Mouse (Mus musculus): ENCODE data around the gene Dnajc8.
"Not testable (repeated sequence)": the region's sequence is repeated elsewhere in the genome, so short reads cannot be mapped to it uniquely, and the experiment has no call there.

The Dnajc8 gene

GRCm38 (mm10) chr4:132515369-132516155 lies 19.8 kb upstream of the Dnajc8 start:
- peak; percentile 87 to 91 for DNase-seq (ENCODE audit: low spot score in 2 of 2)

DNA sequence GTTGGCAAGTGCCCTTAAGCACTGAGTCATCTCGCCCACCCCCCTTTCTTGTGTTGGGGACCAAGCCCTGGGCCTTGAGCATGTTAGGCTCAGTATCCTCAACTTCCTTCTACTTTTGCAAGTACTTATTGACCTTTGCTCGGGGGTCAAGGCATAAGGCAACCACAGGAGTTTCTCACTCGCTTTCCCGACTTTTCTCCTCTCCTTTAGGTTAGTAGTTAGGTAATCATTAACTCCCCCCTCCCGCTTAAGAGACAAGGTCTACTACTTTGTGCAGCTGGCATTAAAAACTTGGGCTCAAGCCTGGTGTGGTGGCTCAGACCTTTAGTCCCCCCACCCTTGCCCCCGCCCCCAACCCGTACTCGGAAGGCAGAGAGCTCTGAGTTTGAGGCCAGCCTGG lies 17.3 kb upstream of the Dnajc8 start:
- no peak for DNase-seq (ENCODE audit: low spot score in 2 of 2)

- no peak for DNase-seq (ENCODE audit: low spot score in 2 of 2)
Measured at GRCm38 (mm10) chr4:132519188-132519587, 16.2 kb upstream of the Dnajc8 start.

GRCm38 (mm10) chr4:132524321-132524741 lies 11.0 kb upstream of the Dnajc8 start:
- DNase-seq (ENCODE audit: low spot score in 2 of 2), result no peak

GRCm38 (mm10) chr4:132524808-132525207 lies 10.5 kb upstream of the Dnajc8 start:
- DNase-seq (ENCODE audit: low spot score in 2 of 2), result no peak

GRCm38 (mm10) chr4:132526678-132527077 lies 8.7 kb upstream of the Dnajc8 start:
- no peak for DNase-seq (ENCODE audit: low spot score in 2 of 2)

DNA sequence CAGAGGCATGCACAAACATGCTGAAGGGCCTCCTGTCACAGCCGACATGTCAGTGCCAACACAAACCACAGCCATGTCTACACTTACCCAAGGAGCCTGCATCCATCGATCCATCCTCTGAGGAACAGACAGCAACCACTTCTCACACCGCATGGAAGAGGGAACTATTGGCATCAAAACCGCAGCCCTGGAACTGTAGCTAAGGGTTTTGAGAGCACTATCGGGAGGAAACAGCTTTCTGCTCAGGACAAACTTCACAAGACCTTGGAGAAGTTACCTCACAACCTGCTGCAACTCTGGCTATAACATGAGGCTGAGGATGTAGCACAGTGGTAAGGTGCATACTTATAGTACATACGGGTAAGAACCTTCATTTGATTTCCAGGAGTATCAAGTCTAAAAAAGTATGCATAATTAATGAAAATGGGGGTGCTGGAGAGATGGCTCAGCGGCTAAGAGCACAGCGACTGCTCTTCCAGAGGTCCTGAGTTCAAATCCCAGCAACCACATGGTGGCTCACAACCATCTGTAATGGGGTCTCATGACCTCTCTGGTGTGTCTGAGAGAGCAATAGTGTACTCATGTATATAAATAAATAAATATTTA lies 7.3 kb upstream of the Dnajc8 start:
- DNase-seq (ENCODE audit: low spot score in 2 of 2), result no peak

- no peak for DNase-seq (ENCODE audit: low spot score in 2 of 2)
Measured at GRCm38 (mm10) chr4:132529344-132529743, 6.0 kb upstream of the Dnajc8 start.

- DNase-seq (ENCODE audit: low spot score in 2 of 2), result no peak
Measured at GRCm38 (mm10) chr4:132530033-132530804, 5.1 kb upstream of the Dnajc8 start.

GRCm38 (mm10) chr4:132532496-132532895 lies 2.9 kb upstream of the Dnajc8 start:
- no peak for DNase-seq (ENCODE audit: low spot score in 2 of 2)

GRCm38 (mm10) chr4:132532981-132533916 lies 2.1 kb upstream of the Dnajc8 start, which contains the start of gene Atpif1:
Gene Atpif1 (minus strand): TSS chr4:132533659.
- DNase-seq (ENCODE audit: low spot score in 2 of 2), result peak; percentile 78 to 79

DNA sequence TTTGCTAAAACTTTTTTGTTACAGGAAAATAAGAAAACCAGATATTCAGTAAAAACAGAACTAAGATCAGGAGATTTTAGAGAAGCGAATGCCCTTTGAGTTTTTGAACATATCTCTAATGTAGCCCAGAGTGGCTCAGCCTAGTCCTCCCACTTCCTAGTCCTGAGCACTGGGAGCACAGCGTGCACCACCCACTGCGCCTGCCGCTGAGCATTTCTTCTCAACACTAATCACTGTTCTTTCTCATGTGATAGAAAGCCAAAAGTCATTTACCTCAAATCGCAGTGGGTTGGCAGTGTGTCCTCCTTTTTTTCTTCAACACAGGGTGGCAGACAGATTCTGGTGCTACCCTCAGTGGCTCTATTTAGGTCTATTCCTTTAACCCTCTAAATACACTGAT lies 4.1 kb downstream of the Dnajc8 start:
- no peak for DNase-seq (ENCODE audit: low spot score in 2 of 2)

GRCm38 (mm10) chr4:132541413-132541812 lies 6.1 kb downstream of the Dnajc8 start:
- no peak for DNase-seq (ENCODE audit: low spot score in 2 of 2)

DNA sequence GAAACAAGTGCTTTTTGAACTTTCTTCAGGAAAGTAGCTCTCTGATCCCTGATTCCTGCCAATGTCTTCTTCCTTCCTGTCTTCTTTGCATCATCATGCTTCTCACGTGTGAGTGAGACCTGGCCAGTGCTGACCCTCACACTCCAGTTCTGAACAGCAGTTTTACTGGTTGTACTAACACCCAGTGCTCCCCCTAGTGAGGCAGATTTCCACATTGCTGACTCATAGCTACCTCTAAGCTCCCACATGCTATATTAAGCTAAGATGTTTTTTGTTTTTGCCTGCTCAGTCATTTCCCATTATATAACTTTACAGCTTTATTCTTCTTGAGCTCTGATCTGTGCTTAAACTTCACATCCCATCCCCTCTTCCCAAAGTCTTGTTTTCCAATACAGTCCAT lies 7.4 kb downstream of the Dnajc8 start:
- no peak for DNase-seq (ENCODE audit: low spot score in 2 of 2)

- DNase-seq (ENCODE audit: low spot score in 2 of 2), result peak in 1 of 2 experiments; percentile 53
Measured at GRCm38 (mm10) chr4:132545851-132546250, 10.5 kb downstream of the Dnajc8 start.

- no peak for DNase-seq (ENCODE audit: low spot score in 2 of 2)
Measured at GRCm38 (mm10) chr4:132554221-132554620, 18.9 kb downstream of the Dnajc8 start.

DNA sequence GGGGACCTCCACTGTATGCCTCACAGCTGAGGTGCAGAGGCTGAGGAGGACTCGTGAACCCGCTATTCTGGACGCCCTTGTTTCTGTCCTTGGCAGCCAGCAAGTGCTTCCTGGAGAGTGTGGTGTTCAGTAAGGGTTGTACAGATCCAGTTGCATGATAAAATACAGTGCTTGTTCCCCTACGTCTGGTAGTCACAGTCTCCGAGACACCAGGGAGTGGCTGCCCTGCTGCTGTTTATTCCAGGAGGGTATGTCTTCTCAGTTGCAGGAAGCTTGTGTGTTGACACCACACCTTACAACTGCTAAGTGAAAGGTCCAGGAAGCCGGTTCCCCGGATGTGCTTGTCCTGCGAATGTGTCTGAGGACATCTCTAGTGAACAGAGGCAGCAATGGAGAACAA lies 19.3 kb downstream of the Dnajc8 start:
- no peak for DNase-seq (ENCODE audit: low spot score in 2 of 2)

DNA sequence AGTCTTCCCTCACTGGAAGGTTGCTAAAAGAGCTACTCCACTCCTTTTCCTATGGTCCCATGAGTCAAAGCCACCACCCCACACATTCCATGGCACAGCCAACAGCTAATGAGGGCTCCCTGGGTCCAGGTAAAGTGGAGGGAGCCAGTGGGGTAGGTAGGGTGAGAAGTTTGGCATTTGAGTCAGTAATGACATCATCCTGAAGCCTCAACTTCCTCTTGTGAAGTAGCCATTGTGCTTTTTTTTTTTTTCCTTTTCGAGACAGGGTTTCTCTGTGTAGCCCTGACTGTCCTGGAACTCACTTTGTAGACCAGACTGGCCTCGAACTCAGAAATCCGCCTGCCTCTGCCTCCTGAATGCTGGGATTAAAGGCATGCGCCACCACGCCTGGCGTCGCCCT lies 20.2 kb downstream of the Dnajc8 start:
- DNase-seq (ENCODE audit: low spot score in 2 of 2), result not testable (repeated sequence)

DNA sequence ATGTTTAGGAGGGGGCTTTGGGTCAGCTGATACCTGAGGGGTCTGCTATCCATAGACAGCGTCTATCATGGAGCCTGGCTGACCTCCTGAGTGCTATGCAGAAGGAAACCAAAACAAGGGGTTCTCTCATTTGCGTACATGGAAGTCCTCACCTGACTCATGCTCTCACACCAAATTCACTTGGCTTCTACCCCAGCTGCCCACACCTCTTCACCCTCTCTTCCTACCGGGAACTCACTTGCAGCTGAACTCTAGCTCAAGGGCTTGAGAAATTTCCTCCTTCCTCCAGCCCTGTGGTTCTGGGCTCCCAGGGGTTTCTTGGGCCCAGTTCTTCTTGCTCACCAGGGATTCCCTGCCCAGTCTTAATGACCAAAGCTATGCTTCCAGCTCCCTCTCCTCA lies 27.9 kb downstream of the Dnajc8 start:
- DNase-seq (ENCODE audit: low spot score in 2 of 2), result no peak

DNA sequence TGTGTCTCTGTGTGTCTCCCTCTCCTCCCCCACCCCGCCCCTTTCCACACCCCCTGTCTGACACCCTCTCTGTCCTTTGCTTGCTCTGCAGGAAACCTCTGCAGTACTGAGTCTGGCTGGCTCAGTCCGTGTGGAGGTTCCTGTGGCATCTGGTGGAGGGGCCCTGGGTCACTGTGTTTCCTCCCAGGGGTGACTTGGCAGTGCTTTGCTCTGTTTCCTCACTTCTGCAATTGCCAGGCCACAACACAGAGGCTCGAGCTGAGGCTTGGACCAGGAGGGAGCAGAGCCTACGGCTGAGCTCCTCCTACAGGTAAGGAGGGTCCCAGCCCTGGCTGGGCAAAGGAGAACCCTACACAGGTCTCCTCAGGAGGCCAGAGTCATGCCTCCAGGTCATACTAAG lies 28.6 kb downstream of the Dnajc8 start, which contains the start of gene Ptafr:
TSS of gene Ptafr (plus strand) at position 103 of the 400 bp plus-strand sequence.
- DNase-seq (ENCODE audit: low spot score in 2 of 2), result peak in 1 of 2 experiments; percentile 27

- no peak for DNase-seq (ENCODE audit: low spot score in 2 of 2)
Measured at GRCm38 (mm10) chr4:132565089-132565747, 29.9 kb downstream of the Dnajc8 start.

Data from frontal cortex, postnatal 14 days (tissue).